Mouse (Mus musculus): ENCODE results near the gene Bmp4.

- no peak for TF ChIP-seq CTCF (IDR thresholded peaks at IDR 0.05; ENCODE audit: low read depth, low read length)
- no peak for TF ChIP-seq POLR2A (IDR thresholded peaks at IDR 0.05; ENCODE audit: borderline replicate concordance, low read depth, low read length)
These were observed 3.8 kb downstream of the Bmp4 start for GRCm38 (mm10) chr14:46386478-46387356.

All from bone marrow macrophage, adult 2 months (primary cell).